Mouse (Mus musculus) CD4-positive, CD25-positive, alpha-beta regulatory T cell, adult 4 months (primary cell): ENCODE measurements around the gene Nedd9. TPM values are rescaled to one million over a fixed set of nuclear protein-coding genes. Genes with fewer than 3 reads are reported as not detected.
"Not testable (repeated sequence)": the region's sequence is repeated elsewhere in the genome, so short reads cannot be mapped to it uniquely, and the experiment has no call there.

Source experiments
- ATAC-seq: one replicate; pipeline ENCODE4 v1.8.0; 2017
- polyA plus RNA-seq, 2 experiments: library from polyadenylated mRNA; unstranded; fragments of 100-300 nt; shearing (Covaris generic); gene quantifications; one replicate each; pipeline ENCODE4 v1.2.1; 2017

The Nedd9 gene
- polyA plus RNA-seq, 2 experiments from 2014 or later, result 122 to 144 TPM

GRCm38 (mm10) chr13:41368612-41369011, 118.5 kb downstream of the Nedd9 start:
- ATAC-seq, result no peak

DNA sequence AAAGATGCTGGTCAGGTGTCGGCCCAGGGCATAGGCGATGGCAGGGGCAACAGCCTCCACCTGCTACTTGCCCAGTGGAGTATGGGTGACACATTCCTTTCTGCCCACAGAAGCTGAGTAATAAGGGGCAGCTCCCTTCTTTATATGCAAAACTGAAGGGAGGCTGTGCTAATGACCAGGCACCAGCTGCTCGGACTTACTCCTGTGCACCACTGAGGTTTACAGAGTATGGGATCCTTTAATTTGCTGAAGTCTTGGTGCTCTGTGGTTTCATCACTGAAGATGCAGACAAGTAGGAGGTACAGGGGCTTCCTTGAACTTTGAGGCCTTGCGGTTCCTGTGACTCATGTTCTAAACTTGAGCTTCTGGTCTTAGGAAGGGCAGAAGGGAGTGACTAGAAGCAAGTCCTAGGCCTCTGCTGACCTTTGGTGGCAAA, 120.0 kb downstream of the Nedd9 start:
- ATAC-seq, result peak; percentile 88

DNA sequence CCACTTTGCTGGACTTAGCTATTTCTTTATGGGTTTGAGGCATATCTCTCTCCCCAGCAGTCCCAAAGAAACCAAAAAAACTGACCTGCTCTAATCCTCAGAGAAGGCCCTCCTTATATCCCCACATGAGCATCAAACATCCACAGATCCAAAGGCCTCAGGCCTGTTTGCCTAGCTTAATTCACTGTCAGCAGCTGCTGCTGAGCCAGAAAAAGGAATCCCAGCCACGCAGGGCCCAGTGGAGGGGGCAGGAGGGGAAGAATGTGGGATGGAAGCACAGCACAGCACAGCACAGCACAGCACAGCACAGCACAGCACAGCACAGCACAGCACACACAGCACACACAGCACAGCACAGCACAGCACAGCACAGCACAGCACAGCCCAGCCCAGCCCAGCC, 120.6 kb downstream of the Nedd9 start:
- ATAC-seq, result not testable (repeated sequence)

DNA sequence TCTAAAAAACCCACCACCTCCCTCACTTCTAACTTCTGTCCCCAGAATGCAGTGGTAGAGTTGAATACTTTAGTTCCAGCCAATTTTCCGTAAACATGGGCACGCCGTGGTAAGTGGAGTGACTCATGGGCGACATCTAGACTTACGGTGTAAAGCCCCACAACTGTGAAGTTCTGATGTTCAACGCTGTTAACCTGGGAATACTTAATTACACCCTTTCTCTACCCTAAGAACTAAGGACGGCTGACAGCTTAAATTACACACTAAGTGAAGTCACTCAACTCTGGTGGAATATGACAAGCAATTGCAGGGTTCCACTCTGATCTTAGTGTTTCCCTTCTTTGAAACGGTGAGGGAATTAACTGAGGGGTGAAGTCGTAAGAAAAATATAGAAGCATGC, 122.9 kb downstream of the Nedd9 start:
- ATAC-seq, result no peak

DNA sequence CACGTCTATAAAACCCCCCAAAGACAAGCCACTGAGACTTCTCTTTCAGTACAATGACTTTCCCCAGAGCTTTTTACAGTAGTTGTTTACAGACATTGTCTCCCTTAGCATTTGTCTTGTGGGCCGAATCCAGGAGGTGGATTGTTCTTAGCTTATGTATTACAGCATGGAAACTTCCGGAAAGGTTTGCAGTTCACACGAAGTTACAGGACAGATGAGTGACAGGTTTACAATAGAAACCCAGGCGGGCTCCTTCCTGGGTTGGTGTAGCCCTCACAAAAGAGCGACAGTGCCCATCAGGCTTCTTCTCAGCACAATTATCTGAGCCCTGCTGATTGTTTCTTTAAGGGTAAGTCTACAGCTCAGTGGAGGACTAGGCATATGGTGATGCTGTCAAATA, 124.3 kb downstream of the Nedd9 start:
- ATAC-seq, result no peak

GRCm38 (mm10) chr13:41360272-41360815, 126.8 kb downstream of the Nedd9 start:
- ATAC-seq, result no peak

- peak; percentile 36 for ATAC-seq
Measured at GRCm38 (mm10) chr13:41359330-41360215, 127.6 kb downstream of the Nedd9 start.

DNA sequence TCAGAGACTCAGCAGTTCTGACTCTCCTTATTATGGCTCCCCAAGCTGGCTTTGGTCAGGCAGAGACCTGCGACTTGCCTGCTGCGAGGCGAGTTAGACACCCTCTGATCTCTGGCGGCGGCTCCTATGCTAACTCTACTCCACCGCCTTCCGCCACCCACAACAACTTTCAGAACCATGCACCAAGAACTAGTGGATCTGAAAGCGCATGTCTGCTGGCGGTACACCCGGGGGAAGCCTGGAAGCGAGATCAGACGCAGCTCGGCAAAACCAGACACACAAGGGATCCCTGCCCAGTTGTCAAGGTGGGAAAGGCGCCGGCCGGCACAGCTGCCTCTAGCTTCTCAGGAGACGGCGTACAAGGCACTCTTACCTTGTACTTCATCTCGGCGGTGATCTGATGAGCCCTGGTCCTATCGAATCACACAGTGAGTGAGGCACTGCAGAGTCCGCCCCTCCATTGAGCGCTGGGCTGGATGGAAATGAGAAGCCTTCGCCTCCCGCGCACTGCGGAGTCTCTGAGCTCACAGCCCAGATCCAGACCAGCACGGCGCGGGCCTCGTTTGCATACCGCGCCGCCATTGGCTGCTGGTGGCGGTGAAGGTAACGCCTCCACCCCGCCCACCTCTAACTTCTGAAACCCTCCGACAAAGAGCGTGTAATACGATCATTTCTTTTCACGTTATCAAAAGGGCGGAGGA, 128.5 kb downstream of the Nedd9 start:
- peak; percentile 89 for ATAC-seq

GRCm38 (mm10) chr13:41358009-41358408, 129.2 kb downstream of the Nedd9 start:
- no peak for ATAC-seq

DNA sequence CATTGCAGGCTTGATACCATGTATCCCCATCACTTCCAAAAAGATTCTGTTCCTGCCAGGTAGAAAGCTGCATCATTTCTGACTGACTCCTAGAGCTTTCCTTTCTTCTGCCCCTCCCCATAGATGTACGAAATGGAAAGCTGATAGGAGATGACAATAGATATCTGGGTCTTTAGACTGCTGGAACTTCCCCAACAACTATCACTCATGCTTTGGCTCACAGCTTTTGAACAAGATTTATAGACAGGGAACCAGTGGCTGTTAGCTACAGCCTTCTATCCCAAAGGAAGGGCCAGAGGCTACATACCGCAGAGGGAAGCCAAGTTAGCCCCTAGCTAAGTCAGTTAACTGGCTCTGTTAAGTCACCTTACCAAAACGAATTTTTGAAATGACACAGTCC, 129.6 kb downstream of the Nedd9 start:
- no peak for ATAC-seq

GRCm38 (mm10) chr13:41357161-41357560, 130.0 kb downstream of the Nedd9 start:
- ATAC-seq, result no peak

- peak; percentile 24 for ATAC-seq
Measured at GRCm38 (mm10) chr13:41355552-41355951, 131.6 kb downstream of the Nedd9 start.

- ATAC-seq, result no peak
Measured at GRCm38 (mm10) chr13:41354591-41354990, 132.6 kb downstream of the Nedd9 start.

DNA sequence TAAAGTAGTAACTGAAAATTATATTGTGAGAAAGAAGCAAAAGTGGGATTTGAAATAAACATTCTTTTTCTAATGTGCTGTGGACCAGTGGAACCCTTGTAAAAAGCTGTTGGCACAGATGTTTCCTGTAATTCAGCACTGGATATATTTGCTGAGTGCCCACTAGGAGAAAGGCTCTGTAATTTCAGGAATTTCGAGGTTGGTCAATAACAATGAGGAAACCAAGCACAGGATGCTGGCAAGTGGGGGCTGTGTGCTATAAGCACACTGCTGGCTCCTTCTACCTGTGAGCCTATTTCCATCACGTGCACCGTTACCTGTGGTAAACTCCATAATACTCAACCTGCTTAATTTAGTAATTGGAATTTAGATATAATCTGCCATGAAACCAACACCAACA, 133.5 kb downstream of the Nedd9 start:
- ATAC-seq, result no peak

DNA sequence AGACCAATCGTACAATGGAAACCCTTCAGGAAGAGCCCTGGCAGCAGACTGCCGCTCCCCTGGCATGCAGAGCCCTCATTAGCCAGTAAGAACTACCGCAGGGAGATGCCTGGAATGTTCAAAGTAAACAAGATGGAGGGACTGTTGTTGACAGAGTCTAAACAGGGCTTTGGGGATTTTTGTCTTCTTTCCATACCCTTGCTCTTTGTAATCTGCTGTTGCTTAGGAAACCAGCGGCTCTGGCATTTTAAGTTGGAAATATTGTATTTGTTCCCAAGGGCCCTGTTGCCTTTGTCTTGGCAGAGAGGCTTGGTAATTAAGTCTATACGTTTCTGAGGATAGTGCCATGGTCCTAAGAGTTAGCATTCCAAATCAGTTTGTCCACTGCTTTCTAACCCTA, 134.8 kb downstream of the Nedd9 start:
- no peak for ATAC-seq

GRCm38 (mm10) chr13:41350589-41350988, 136.6 kb downstream of the Nedd9 start:
- no peak for ATAC-seq

- no peak for ATAC-seq
Measured at GRCm38 (mm10) chr13:41349770-41350169, 137.4 kb downstream of the Nedd9 start.

- ATAC-seq, result peak; percentile 65
Measured at GRCm38 (mm10) chr13:41345756-41346155, 141.4 kb downstream of the Nedd9 start.

GRCm38 (mm10) chr13:41345306-41345705, 141.9 kb downstream of the Nedd9 start:
- ATAC-seq, result no peak

- no peak for ATAC-seq
Measured at GRCm38 (mm10) chr13:41343887-41344266, 143.3 kb downstream of the Nedd9 start.

DNA sequence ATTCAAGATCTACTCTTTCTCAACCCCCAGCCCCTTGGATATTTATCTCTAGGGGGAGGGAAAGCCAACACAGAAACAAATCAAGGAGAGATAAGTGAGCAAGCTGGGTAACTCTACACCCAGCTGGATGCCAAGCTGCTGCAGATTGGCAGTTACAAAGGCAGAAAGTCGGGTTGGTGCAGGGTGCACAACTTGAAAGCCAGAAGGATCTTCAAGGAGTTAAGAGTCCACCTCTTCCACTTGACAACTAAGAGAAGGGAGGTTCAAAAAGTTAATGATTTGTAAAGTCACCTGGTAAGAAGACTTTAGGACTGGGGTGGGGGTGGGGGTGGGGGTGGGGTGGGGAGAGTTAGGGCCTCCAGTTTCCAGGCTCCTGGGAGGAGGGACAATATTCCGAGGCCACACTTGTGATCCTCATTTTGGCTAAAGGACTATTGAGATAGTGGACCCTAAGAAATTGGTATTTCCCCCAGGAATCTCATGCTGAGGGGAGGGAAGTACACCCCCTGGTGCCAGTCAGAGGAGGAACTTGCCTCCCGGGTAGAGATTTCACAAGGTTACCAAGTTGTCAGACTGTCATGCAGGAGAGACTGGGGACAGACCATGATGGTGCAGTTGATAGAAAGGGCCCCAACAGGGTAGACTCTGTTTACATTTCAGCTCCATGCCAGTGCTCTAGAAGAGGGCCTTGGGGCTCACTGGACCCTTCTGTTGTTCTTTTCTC, 143.8 kb downstream of the Nedd9 start:
- ATAC-seq, result no peak

DNA sequence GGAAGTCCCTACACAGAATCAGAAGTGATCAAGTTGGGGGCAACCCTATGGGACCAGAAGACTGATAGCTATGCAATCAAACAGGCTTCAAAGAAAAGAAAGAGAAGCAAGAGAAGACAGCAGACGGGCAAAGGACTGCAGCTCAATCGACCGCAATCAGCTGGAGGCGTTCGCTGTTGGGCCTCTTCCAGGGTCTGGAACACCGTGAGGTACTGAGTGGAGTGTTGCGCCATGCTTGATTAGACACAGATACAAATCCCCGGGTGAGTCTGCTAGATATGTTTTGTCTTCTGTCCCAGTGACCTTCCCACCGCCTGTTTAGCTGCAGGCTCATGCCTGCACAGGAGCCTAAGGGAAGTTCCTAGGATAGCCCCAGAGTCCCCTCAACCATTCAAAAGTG, 145.7 kb downstream of the Nedd9 start:
- no peak for ATAC-seq
